Mouse (Mus musculus): Measurements from ENCODE around the gene Tesmin. TPM values are rescaled to one million over a fixed set of nuclear protein-coding genes. Genes with fewer than 3 reads are reported as not detected.

The Tesmin gene
- 0.17 and 0.22 TPM in 2 replicates for polyA plus RNA-seq (2016; fragmentation: Nextera tagmentation; extraction: Ambion mirVana)

GRCm38 (mm10) chr19:3388629-3389057 is at the start of gene Tesmin:
Gene Tesmin, plus strand, starts transcription at chr19:3388857.
- Histone ChIP-seq H3K27me3 (ENCODE audit: poor library complexity, severe bottlenecking) (peaks cover 13% of the 10 kb centered on the region), H3K36me3 (replicated peaks) (no peaks in the 10 kb centered on the region), H3K4me1 (peaks cover 10% of the 10 kb centered on the region), H3K9me3 (peaks cover 6% of the 10 kb centered on the region), H3K27ac (peak within 1 kb of the TSS; percentile 86), H3K4me3 (peak within 1 kb of the TSS; percentile 56)
- 2% methylated on average over 33 of the region's 33 CpGs for WGBS
- DNase-seq (ENCODE audit: extremely low spot score, low spot score) = peak; percentile 84

GRCm38 (mm10) chr19:3339187-3339586 is 49.5 kb upstream of the Tesmin start:
- Histone ChIP-seq H3K27me3 (ENCODE audit: poor library complexity, severe bottlenecking) (no peaks in the 10 kb centered on the region), H3K27ac (no peak overlapping the region; the same call in 1 of the 2 replicates), H3K36me3 (replicated peaks) (no peaks in the 10 kb centered on the region), H3K4me3 (no peak overlapping the region), H3K9me3 (no peaks in the 10 kb centered on the region), H3K4me1 (peaks cover 5% of the 10 kb centered on the region)
- 88% methylated on average over 8 of the region's 8 CpGs for WGBS
- DNase-seq (ENCODE audit: extremely low spot score, low spot score) = no peak

DNA sequence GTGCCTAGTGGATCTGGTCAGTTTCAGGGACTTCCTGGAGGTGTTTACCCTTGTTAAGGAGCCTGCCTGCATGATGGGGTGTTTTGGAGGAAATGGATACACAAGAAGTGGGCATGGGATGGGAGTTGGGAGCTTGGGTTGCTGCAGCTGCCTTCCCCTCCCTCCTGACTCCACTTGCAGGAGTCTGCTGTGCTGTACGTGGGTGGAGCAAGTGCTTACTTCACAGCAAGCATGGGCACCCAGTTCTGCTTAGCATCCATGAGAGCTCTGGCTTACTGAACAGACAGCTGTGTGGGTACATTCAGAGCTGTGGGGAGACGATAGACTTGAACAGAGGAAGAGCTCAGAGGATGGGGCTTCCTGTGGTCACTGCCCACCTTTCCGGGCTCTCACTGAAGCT is 47.6 kb upstream of the Tesmin start:
- WGBS = 84% methylated on average over 3 of the region's 3 CpGs
- H3K9me3 ChIP-seq = no peaks in the 10 kb centered on the region

DNA sequence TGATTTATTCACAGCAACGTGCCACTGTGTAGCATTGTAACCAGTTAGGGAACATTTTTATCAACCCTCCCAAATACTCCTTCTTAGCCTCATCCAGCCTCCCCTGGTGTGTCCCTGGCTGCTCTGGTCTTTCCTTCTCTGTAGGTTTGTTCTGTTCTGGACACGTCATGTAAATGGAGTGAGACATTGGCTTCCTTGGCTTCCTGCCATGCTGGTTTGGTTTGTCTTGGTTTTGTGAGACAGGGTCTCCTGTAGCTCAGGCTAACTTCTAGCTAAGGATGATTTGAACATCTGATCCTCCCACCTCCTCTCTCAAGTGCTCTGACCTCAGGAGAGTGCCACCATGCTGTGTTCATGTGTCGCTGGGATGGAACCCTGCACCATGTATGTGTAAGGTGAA is 44.7 kb upstream of the Tesmin start:
- 82% methylated on average over 3 of the region's 3 CpGs for WGBS
- DNase-seq (ENCODE audit: extremely low spot score, low spot score) = no peak
- no peak overlapping the region for H3K27ac ChIP-seq
- peaks cover 8% of the 10 kb centered on the region; the same call in 1 of the 2 replicates for H3K4me1 ChIP-seq
- peaks cover 6% of the 10 kb centered on the region; the same call in 1 of the 2 replicates for H3K9me3 ChIP-seq
- H3K4me3 ChIP-seq = no peak overlapping the region
- H3K36me3 ChIP-seq (replicated peaks) = no peaks in the 10 kb centered on the region
- no peaks in the 10 kb centered on the region for H3K27me3 ChIP-seq (ENCODE audit: poor library complexity, severe bottlenecking)

More for the DNA sequence above, 47.6 kb upstream of the Tesmin start:
- no peaks in the 10 kb centered on the region for H3K27me3 ChIP-seq (ENCODE audit: poor library complexity, severe bottlenecking)
- DNase-seq (ENCODE audit: extremely low spot score, low spot score) = no peak
- H3K4me1 ChIP-seq = peaks cover 8% of the 10 kb centered on the region; the same call in 1 of the 2 replicates
- no peaks in the 10 kb centered on the region for H3K36me3 ChIP-seq (replicated peaks)
- no peak overlapping the region for H3K4me3 ChIP-seq
- H3K27ac ChIP-seq = no peak overlapping the region

DNA sequence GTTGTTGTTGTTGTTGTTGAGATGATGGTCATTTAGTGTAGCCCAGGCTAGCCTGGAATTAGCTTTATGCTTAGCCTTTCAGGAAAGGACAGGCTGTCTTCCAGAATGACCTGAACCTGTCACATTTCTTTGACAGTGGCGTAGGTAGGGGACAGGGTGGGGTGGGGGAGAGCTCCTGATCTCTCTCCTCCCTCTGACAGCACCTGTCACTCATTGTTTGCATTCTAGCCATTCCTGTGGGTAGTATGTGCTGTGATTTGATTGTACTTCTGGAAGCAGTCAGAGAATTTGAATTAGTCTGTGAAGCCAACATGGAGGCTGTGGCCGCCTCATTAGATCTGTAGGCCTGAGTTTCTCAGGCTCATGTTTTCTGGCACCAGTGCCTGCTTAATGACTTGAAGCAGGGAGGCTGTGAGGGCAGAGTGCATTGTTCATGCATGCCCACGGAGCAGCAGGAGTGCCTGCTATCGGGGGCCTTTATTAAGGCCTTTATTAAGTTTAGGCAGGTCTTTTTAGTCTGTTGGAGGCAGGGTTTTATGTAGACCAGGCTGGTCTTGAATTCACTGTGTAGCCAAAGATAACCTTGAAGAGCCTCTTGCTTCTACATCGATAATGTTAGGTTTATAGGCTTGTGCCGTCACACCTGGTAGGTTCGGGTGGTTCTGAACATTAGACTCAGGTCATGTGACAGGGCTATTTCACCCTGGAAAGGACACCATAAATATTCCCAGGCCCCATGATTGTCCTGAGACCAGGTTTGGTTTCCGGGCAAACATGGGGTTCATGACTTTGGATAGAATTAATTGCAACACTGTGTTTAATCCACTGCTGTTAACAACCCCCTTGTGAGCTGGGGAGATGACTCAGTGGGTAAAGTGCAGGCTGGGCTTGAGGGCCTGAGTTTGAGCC is 43.8 kb upstream of the Tesmin start:
- H3K4me3 ChIP-seq = no peak overlapping the region
- peaks cover 8% of the 10 kb centered on the region; the same call in 1 of the 2 replicates for H3K4me1 ChIP-seq
- H3K36me3 ChIP-seq (replicated peaks) = no peaks in the 10 kb centered on the region
- H3K27ac ChIP-seq = no peak overlapping the region
- H3K27me3 ChIP-seq (ENCODE audit: poor library complexity, severe bottlenecking) = no peaks in the 10 kb centered on the region
- DNase-seq (ENCODE audit: extremely low spot score, low spot score) = no peak
- 85% methylated on average over 8 of the region's 8 CpGs for WGBS
- peaks cover 6% of the 10 kb centered on the region; the same call in 1 of the 2 replicates for H3K9me3 ChIP-seq

- Histone ChIP-seq H3K27ac (no peak overlapping the region), H3K27me3 (ENCODE audit: poor library complexity, severe bottlenecking) (no peaks in the 10 kb centered on the region), H3K4me3 (no peak overlapping the region), H3K36me3 (replicated peaks) (no peaks in the 10 kb centered on the region), H3K4me1 (peaks cover 8% of the 10 kb centered on the region; the same call in 1 of the 2 replicates), H3K9me3 (peaks cover 6% of the 10 kb centered on the region; the same call in 1 of the 2 replicates)
- WGBS = 94% methylated on average over 1 of the region's 1 CpGs
- DNase-seq (ENCODE audit: extremely low spot score, low spot score) = no peak
Measured at GRCm38 (mm10) chr19:3347784-3348183, 40.9 kb upstream of the Tesmin start.

- DNase-seq (ENCODE audit: extremely low spot score, low spot score) = no peak
- 74% methylated on average over 7 of the region's 7 CpGs for WGBS
- no peak overlapping the region for H3K27ac ChIP-seq
Measured at GRCm38 (mm10) chr19:3353415-3354111, 35.1 kb upstream of the Tesmin start.

DNA sequence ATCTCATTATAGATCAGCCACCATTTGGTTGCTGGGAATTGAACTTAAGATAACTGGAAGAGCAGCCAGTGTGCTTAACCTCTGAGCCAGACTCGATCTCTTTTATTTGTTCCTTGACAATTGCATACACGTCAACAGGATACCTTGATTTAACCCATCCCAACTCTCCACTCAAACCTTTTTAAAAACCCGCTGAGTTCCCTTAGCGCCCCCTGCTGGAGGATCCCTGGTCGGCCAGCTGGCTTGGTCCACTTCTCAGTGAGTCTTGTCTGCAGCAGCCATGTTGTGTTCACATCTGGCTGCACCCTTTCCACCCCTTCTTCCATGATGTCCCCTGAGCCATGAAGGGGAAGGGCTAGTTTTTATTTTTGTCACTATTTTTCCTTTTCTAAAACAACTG is 33.6 kb upstream of the Tesmin start:
- Histone ChIP-seq H3K27ac (no peak overlapping the region), H3K9me3 (peaks cover 6% of the 10 kb centered on the region; the same call in 1 of the 2 replicates), H3K4me1 (no peaks in the 10 kb centered on the region), H3K4me3 (no peak overlapping the region), H3K27me3 (ENCODE audit: poor library complexity, severe bottlenecking) (no peaks in the 10 kb centered on the region), H3K36me3 (replicated peaks) (no peaks in the 10 kb centered on the region)
- 63% methylated on average over 5 of the region's 5 CpGs for WGBS
- DNase-seq (ENCODE audit: extremely low spot score, low spot score) = no peak

More at GRCm38 (mm10) chr19:3353415-3354111, 35.1 kb upstream of the Tesmin start:
- Histone ChIP-seq H3K9me3 (peaks cover 2% of the 10 kb centered on the region; the same call in 1 of the 2 replicates), H3K4me1 (no peaks in the 10 kb centered on the region), H3K4me3 (no peak overlapping the region), H3K36me3 (replicated peaks) (no peaks in the 10 kb centered on the region), H3K27me3 (ENCODE audit: poor library complexity, severe bottlenecking) (no peaks in the 10 kb centered on the region)

DNA sequence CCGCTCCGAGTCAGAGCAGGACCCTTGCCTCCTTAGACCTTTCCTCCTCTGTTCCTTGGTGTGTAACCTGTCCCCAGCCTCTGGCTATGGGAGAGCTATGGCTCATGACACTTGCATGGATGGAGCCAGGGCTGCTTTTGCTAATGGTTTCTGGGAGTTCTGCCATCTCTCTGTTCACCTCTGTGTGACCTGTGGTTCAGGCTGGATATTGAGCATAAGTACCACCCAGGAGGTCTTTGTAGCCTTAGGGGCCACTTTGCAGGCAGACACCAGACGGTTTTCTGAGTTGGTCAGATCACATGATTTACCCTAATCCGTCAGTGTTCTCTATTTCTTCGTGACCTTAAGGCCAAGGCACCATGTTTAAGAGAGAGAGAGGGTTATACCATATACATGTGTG is 32.1 kb upstream of the Tesmin start:
- no peak overlapping the region for H3K27ac ChIP-seq
- no peaks in the 10 kb centered on the region for H3K36me3 ChIP-seq (replicated peaks)
- H3K4me1 ChIP-seq = no peaks in the 10 kb centered on the region
- 82% methylated on average over 5 of the region's 5 CpGs for WGBS
- no peak overlapping the region for H3K4me3 ChIP-seq
- peaks cover 6% of the 10 kb centered on the region; the same call in 1 of the 2 replicates for H3K9me3 ChIP-seq
- DNase-seq (ENCODE audit: extremely low spot score, low spot score) = no peak
- H3K27me3 ChIP-seq (ENCODE audit: poor library complexity, severe bottlenecking) = no peaks in the 10 kb centered on the region

- no peak for DNase-seq (ENCODE audit: extremely low spot score, low spot score)
Measured at GRCm38 (mm10) chr19:3357620-3358019, 31.0 kb upstream of the Tesmin start.

DNA sequence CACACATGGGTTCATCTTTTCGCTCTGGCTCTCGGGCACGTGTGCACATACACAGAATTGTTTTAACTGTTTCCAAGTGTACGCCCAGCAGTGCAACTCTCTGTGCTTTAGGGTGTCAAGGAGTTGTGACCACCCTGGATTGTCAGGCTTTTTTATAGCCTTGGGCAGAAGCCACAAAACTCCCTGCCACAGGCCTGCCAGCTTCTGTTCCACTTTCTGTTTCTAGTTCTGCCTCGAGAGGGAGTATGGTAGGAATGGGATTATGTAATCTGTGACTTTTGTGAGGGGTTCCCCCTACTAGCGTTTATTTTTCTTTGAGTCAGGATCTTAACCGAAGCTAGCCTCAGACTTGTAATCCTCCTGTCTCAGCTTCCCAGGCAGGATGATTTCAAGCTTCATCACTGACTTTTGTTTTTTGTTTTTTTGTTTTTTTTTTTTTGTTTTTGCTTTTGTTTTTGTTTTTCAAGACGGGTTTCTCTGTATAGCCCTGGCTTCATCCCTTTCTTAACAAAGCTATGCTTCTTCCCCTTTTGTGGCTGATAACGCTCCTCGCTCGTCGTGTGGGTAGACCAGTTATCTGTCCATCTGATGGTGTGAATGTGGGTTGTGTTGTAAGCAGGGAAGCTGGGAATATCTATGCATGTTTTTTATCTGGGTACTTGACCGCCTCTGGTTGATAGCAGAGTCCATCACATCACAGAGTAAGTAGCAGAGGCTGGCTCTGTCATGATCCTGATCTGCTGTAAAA is 28.6 kb upstream of the Tesmin start:
- no peaks in the 10 kb centered on the region for H3K36me3 ChIP-seq (replicated peaks)
- WGBS = 91% methylated on average over 13 of the region's 13 CpGs
- H3K4me3 ChIP-seq = no peak overlapping the region
- H3K27ac ChIP-seq = no peak overlapping the region
- no peak for DNase-seq (ENCODE audit: extremely low spot score, low spot score)
- H3K4me1 ChIP-seq = no peaks in the 10 kb centered on the region
- peaks cover 6% of the 10 kb centered on the region; the same call in 1 of the 2 replicates for H3K9me3 ChIP-seq
- H3K27me3 ChIP-seq (ENCODE audit: poor library complexity, severe bottlenecking) = no peaks in the 10 kb centered on the region

More at GRCm38 (mm10) chr19:3357620-3358019, 31.0 kb upstream of the Tesmin start:
- 77% methylated on average over 4 of the region's 4 CpGs for WGBS
- H3K27ac ChIP-seq = no peak overlapping the region
- peaks cover 6% of the 10 kb centered on the region; the same call in 1 of the 2 replicates for H3K9me3 ChIP-seq
- H3K36me3 ChIP-seq (replicated peaks) = no peaks in the 10 kb centered on the region
- H3K27me3 ChIP-seq (ENCODE audit: poor library complexity, severe bottlenecking) = no peaks in the 10 kb centered on the region
- no peak overlapping the region for H3K4me3 ChIP-seq
- H3K4me1 ChIP-seq = no peaks in the 10 kb centered on the region

DNA sequence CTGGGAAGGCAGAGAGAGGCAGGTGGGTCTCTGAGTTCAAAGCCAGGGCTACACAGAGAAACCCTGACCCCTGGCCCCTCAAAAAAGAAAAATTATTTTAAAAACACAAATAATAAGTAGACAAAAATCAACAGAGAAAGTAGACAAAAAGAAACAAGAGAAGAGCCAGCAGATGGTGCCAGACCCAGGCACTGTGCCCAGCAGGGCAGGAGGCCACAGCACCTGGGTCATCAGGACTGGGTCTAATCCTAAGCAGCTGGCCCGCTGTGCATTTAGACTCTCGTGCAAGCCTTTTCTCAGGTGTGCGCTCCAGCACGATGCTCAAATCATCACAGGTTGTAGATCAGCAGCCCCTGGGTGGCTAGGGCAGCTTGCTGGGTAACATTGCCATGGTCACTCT is 25.1 kb upstream of the Tesmin start:
- H3K27ac ChIP-seq = no peak overlapping the region
- no peaks in the 10 kb centered on the region for H3K36me3 ChIP-seq (replicated peaks)
- H3K27me3 ChIP-seq (ENCODE audit: poor library complexity, severe bottlenecking) = no peaks in the 10 kb centered on the region
- no peaks in the 10 kb centered on the region for H3K4me1 ChIP-seq
- H3K9me3 ChIP-seq = peaks cover 4% of the 10 kb centered on the region; the same call in 1 of the 2 replicates
- DNase-seq (ENCODE audit: extremely low spot score, low spot score) = no peak
- no peak overlapping the region for H3K4me3 ChIP-seq
- WGBS = 89% methylated on average over 4 of the region's 4 CpGs
